Mouse (Mus musculus) C2C12 (cell line): Measurements from ENCODE around the gene Slc39a11. TPM values are rescaled to one million over a fixed set of nuclear protein-coding genes. Genes with fewer than 3 reads are reported as not detected.

ENCODE experiments used
- H3K27me3 ChIP-seq: one replicate; pipeline ENCODE4 v1.6.1; 2011; ENCODE audit not compliant: control insufficient read depth, insufficient read depth, insufficient read length
- H3K36me3 ChIP-seq: one replicate; pipeline ENCODE4 v1.6.1; 2011; ENCODE audit not compliant: control insufficient read depth, insufficient read depth
- H3K4me3 ChIP-seq: one replicate; pipeline ENCODE4 v1.5.1; 2011; ENCODE audit warnings: mild to moderate bottlenecking, control low read depth; ENCODE audit not compliant: poor library complexity, insufficient read depth, severe bottlenecking
- H3K79me2 ChIP-seq: one replicate; pipeline ENCODE4 v1.6.1; 2011; ENCODE audit not compliant: control insufficient read depth, insufficient read depth
- H3K79me3 ChIP-seq: one replicate; pipeline ENCODE4 v1.6.1; 2011; ENCODE audit warnings: low read depth, control low read depth
- H3ac ChIP-seq: one replicate; pipeline ENCODE3; 2011; ENCODE audit warnings: low read depth; ENCODE audit not compliant: control insufficient read depth, insufficient read length
- CEBPB ChIP-seq: IDR thresholded peaks from one replicate; pipeline ENCODE4 v1.6.1; 2011; ENCODE audit warnings: low read depth, mild to moderate bottlenecking, control low read depth, moderate library complexity
- CTCF ChIP-seq: IDR thresholded peaks from one replicate; pipeline ENCODE4 v1.5.1; 2011; ENCODE audit not compliant: control insufficient read depth, insufficient read depth, insufficient read length
- FOSL1 ChIP-seq: IDR thresholded peaks from one replicate; pipeline ENCODE4 v1.8.0; 2011; ENCODE audit warnings: mild to moderate bottlenecking, low read length; ENCODE audit not compliant: poor library complexity, insufficient read depth, severe bottlenecking
- MAX ChIP-seq: IDR thresholded peaks from one replicate; pipeline ENCODE4 v1.6.1; 2011; ENCODE audit warnings: mild to moderate bottlenecking, control low read depth
- MYOD1 ChIP-seq: IDR thresholded peaks from one replicate; pipeline ENCODE4 v1.6.1; 2011; ENCODE audit warnings: low read depth; ENCODE audit not compliant: control insufficient read depth, insufficient read length
- MYOG ChIP-seq: IDR thresholded peaks from one replicate; pipeline ENCODE4 v1.6.1; 2011; ENCODE audit not compliant: control insufficient read depth, insufficient read length; ENCODE audit errors: extremely low read depth
- USF1 ChIP-seq: IDR thresholded peaks from one replicate; pipeline ENCODE4 v1.6.1; 2011; ENCODE audit warnings: low read depth, mild to moderate bottlenecking, control low read depth, moderate library complexity
- polyA plus RNA-seq: library from polyadenylated mRNA; unstranded; fragments of >200 nt; fragmentation: generic; extraction: Trizol; gene quantifications from one replicate; pipeline ENCODE4 v1.2.1, GENCODE M21; 2012; ENCODE audit warnings: missing spikeins

Gene Slc39a11
- polyA plus RNA-seq, 1 experiment: 10.0 TPM

GRCm38 (mm10) chr11:113338581-113338980 lies 311.3 kb downstream of the Slc39a11 start:
- H3K79me2 ChIP-seq: no peaks in the 10 kb centered on the region
- no peaks in the 10 kb centered on the region for H3K27me3 ChIP-seq
- no peak for TF ChIP-seq FOSL1
- no peak for TF ChIP-seq MYOG
- TF ChIP-seq CEBPB: no peak
- no peak for TF ChIP-seq MYOD1
- no peak for TF ChIP-seq MAX
- TF ChIP-seq CTCF: no peak
- no peak for TF ChIP-seq USF1
- H3ac ChIP-seq: no peak overlapping the region
- no peaks in the 10 kb centered on the region for H3K79me3 ChIP-seq
- H3K36me3 ChIP-seq: no peaks in the 10 kb centered on the region
- H3K4me3 ChIP-seq: no peak overlapping the region

GRCm38 (mm10) chr11:113335706-113336105 lies 314.2 kb downstream of the Slc39a11 start:
- Histone ChIP-seq H3K36me3 (no peaks in the 10 kb centered on the region), H3ac (no peak overlapping the region), H3K4me3 (no peak overlapping the region), H3K27me3 (no peaks in the 10 kb centered on the region), H3K79me2 (no peaks in the 10 kb centered on the region), H3K79me3 (no peaks in the 10 kb centered on the region)
- no peak for TF ChIP-seq USF1
- no peak for TF ChIP-seq MYOD1
- TF ChIP-seq MAX: no peak
- TF ChIP-seq CEBPB: no peak
- no peak for TF ChIP-seq FOSL1
- TF ChIP-seq CTCF: no peak
- no peak for TF ChIP-seq MYOG

- H3K79me2 ChIP-seq: no peaks in the 10 kb centered on the region
- no peaks in the 10 kb centered on the region for H3K36me3 ChIP-seq
- no peaks in the 10 kb centered on the region for H3K27me3 ChIP-seq
- H3ac ChIP-seq: no peak overlapping the region
- no peaks in the 10 kb centered on the region for H3K79me3 ChIP-seq
- no peak overlapping the region for H3K4me3 ChIP-seq
- no peak for TF ChIP-seq MYOG
- TF ChIP-seq USF1: no peak
Observed at GRCm38 (mm10) chr11:113334444-113334881, 315.4 kb downstream of the Slc39a11 start.

GRCm38 (mm10) chr11:113333535-113333934 lies 316.3 kb downstream of the Slc39a11 start:
- H3K27me3 ChIP-seq: no peaks in the 10 kb centered on the region
- TF ChIP-seq MYOG: no peak
- no peak overlapping the region for H3ac ChIP-seq
- H3K4me3 ChIP-seq: no peak overlapping the region
- no peaks in the 10 kb centered on the region for H3K36me3 ChIP-seq
- H3K79me3 ChIP-seq: no peaks in the 10 kb centered on the region
- no peaks in the 10 kb centered on the region for H3K79me2 ChIP-seq

GRCm38 (mm10) chr11:113330061-113330591 lies 319.8 kb downstream of the Slc39a11 start:
- Histone ChIP-seq H3ac (no peak overlapping the region), H3K27me3 (no peaks in the 10 kb centered on the region), H3K79me3 (no peaks in the 10 kb centered on the region), H3K4me3 (no peak overlapping the region), H3K79me2 (no peaks in the 10 kb centered on the region), H3K36me3 (no peaks in the 10 kb centered on the region)
- TF ChIP-seq MAX (no peak), MYOD1 (no peak), CEBPB (no peak), FOSL1 (no peak), CTCF (no peak)

- Histone ChIP-seq H3K79me3 (no peaks in the 10 kb centered on the region), H3K4me3 (no peak overlapping the region), H3K79me2 (no peaks in the 10 kb centered on the region), H3K36me3 (no peaks in the 10 kb centered on the region), H3ac (no peak overlapping the region), H3K27me3 (no peaks in the 10 kb centered on the region)
- TF ChIP-seq MYOD1 (no peak), MAX (no peak), USF1 (no peak), CEBPB (no peak), FOSL1 (no peak)
Observed at GRCm38 (mm10) chr11:113327499-113328062, 322.3 kb downstream of the Slc39a11 start.
